Mouse (Mus musculus): ENCODE results near the gene Dmac2. TPM values are rescaled to one million over a fixed set of nuclear protein-coding genes. Genes with fewer than 3 reads are reported as not detected.

The Dmac2 gene
- total RNA-seq, 2 experiments from 2014 or later, result 29.3 to 37.6 TPM

Other genes with a start within 250 kb of the Dmac2 start
- not detected for gene Cnfn, start 249.7 kb upstream of the Dmac2 start, total RNA-seq (2021)
- 1 to 10 TPM; 6.9 to 7.8 TPM for gene Lipe, start 220.7 kb upstream of the Dmac2 start, total RNA-seq (2021)
- gene Cxcl17, start 206.5 kb upstream of the Dmac2 start, total RNA-seq (2021), result not detected
- gene Ceacam1, start 141.8 kb upstream of the Dmac2 start, total RNA-seq (2021), result 1 to 10 TPM; 1.1 to 1.8 TPM
- gene Ceacam2, start 79.6 kb upstream of the Dmac2 start, total RNA-seq (2021), result under 1 TPM in 1 of 2 experiments, not detected in 1; 0.34 TPM
- under 1 TPM in 1 of 2 experiments, not detected in 1; 0.64 TPM for gene Erich4, start 3.5 kb upstream of the Dmac2 start, total RNA-seq (2021)
- gene B3gnt8, start 7.2 kb downstream of the Dmac2 start, total RNA-seq (2021), result 1 to 10 TPM in 1 of 2 experiments, under 1 TPM in 1; 0.69 to 1.5 TPM
- gene Bckdha, start 39.6 kb downstream of the Dmac2 start, total RNA-seq (2021), result 10 to 100 TPM; 25.0 to 28.9 TPM
- gene Exosc5, start 39.8 kb downstream of the Dmac2 start, total RNA-seq (2021), result 10 to 100 TPM; 21.8 to 22.0 TPM
- 10 to 100 TPM; 53.6 to 67.6 TPM for gene Tmem91, start 55.8 kb downstream of the Dmac2 start, total RNA-seq (2021)
- gene B9d2, start 61.4 kb downstream of the Dmac2 start, total RNA-seq (2021), result 10 to 100 TPM; 34.5 to 36.3 TPM
- gene Tgfb1, start 67.6 kb downstream of the Dmac2 start, total RNA-seq (2021), result 10 to 100 TPM in 1 of 2 experiments, 1 to 10 TPM in 1; 9.7 to 12.2 TPM
- 10 to 100 TPM; 41.7 to 46.1 TPM for gene Ccdc97, start 99.7 kb downstream of the Dmac2 start, total RNA-seq (2021)
- 100 to 1,000 TPM; 116 to 117 TPM for gene Hnrnpul1, start 135.3 kb downstream of the Dmac2 start, total RNA-seq (2021)
- gene Axl, start 169.3 kb downstream of the Dmac2 start, total RNA-seq (2021), result 10 to 100 TPM; 29.7 to 38.5 TPM
- gene Cyp2s1, start 197.5 kb downstream of the Dmac2 start, total RNA-seq (2021), result 1 to 10 TPM; 5.5 to 8.1 TPM